Mouse (Mus musculus) embryonic facial prominence, embryonic 13.5 days (tissue): ENCODE measurements around the gene Cdadc1. TPM values are rescaled to one million over a fixed set of nuclear protein-coding genes. Genes with fewer than 3 reads are reported as not detected.

Experiments
- ATAC-seq: fragments of 200-750 bp; cut with Nextera tagmentation; 2 replicates; pipeline ENCODE4 v1.8.0; 2017; ENCODE audit warnings: low read depth; ENCODE audit not compliant: insufficient number of reproducible peaks, insufficient read depth, low FRiP score, low TSS enrichment
- H3K27ac ChIP-seq: fragments of 300-500 bp; sonication (generic); 2 replicates; pipeline ENCODE4 v1.5.1; 2015; ENCODE audit warnings: moderate library complexity, mild to moderate bottlenecking, inconsistent platforms
- H3K27me3 ChIP-seq: fragments of 300-500 bp; sonication (generic); 2 replicates; pipeline ENCODE4 v1.6.1; 2015; ENCODE audit warnings: mild to moderate bottlenecking, inconsistent platforms
- H3K36me3 ChIP-seq: fragments of 300-500 bp; sonication (generic); 2 replicates; pipeline ENCODE4 v1.6.1; 2015; ENCODE audit warnings: mild to moderate bottlenecking, inconsistent platforms
- H3K4me1 ChIP-seq: fragments of 300-500 bp; sonication (generic); 2 replicates; pipeline ENCODE4 v1.6.1; 2015; ENCODE audit warnings: inconsistent platforms
- H3K4me2 ChIP-seq: fragments of 300-500 bp; sonication (generic); 2 replicates; pipeline ENCODE4 v1.6.1; 2015; ENCODE audit warnings: moderate library complexity, mild to moderate bottlenecking, inconsistent platforms
- H3K4me3 ChIP-seq: fragments of 300-500 bp; sonication (generic); 2 replicates; pipeline ENCODE4 v1.5.1; 2015; ENCODE audit warnings: mild to moderate bottlenecking, inconsistent platforms
- H3K9ac ChIP-seq: fragments of 300-500 bp; sonication (generic); 2 replicates; pipeline ENCODE4 v1.6.1; 2015; ENCODE audit warnings: mild to moderate bottlenecking, inconsistent platforms
- H3K9me3 ChIP-seq: fragments of 300-500 bp; sonication (generic); 2 replicates; pipeline ENCODE4 v1.6.1; 2016; ENCODE audit warnings: inconsistent platforms
- WGBS: fragments of 180-500 bp; shearing (Covaris S2); methylation state at CpG from one replicate; pipeline ENCODE4 v1.1.7; 2015; ENCODE audit warnings: mixed read lengths; 5-methylcytosine and 5-hydroxymethylcytosine counted together
- polyA plus RNA-seq: library from polyadenylated mRNA; unstranded; fragments of >200 nt; fragmentation: Nextera tagmentation; extraction: Ambion mirVana; gene quantifications from 2 replicates; pipeline ENCODE4 v1.2.1, GENCODE M21; 2015

Cdadc1 gene
- 29.5 and 38.6 TPM in 2 replicates for polyA plus RNA-seq

DNA sequence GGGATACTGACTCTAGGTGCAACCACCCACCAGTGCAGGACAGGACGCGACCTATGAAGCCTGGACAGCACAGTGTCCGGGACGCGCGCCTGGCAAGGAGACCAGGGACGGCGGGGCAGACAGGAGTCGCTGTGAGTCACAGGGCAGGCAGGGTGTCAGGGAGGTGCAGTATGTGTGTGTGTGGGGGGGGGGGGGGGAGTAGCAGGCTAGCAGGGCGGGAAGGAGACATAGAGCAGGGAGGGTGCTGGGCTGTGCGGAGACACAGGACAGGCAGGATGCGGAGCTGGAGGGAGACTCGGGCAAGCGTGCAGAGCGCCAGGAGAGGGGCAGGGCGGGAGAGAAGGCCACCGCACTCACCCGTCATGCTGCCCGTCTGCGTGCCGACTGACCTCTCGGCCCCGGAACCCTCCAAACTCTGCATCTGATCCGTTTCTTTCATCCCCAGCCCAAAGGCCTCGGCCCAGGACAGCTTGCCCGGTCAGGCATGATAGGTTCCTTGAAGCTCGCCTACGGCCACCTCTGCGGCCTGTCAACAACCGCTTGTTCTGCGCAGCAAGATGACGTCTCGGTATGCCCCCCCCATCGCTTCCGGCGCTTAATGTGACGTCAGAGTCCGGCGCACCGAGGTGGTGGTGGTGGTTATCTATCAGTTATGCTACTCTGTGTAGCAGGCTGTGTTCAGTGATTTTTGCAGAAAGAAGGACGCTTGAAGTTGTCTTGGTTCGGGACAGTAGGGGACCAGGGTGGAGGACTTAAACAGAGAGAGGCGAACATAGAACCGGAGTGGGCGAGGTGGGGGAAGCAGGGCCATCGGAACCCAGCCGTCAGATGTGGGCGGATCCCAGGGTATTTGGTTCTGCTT is at the start of gene Cdadc1:
Gene Cdadc1 (minus strand): TSS at position 562 of the 862 bp plus-strand sequence.
- Histone ChIP-seq H3K9ac (peak within 1 kb of the TSS; percentile 91), H3K4me1 (peaks cover 7% of the 10 kb centered on the region), H3K27me3 (no peaks in the 10 kb centered on the region), H3K4me2 (peak within 1 kb of the TSS; percentile 89), H3K4me3 (peak within 1 kb of the TSS; percentile 97), H3K36me3 (peaks cover 4% of the 10 kb centered on the region; the same call in 1 of the 2 replicates), H3K27ac (peak within 1 kb of the TSS; percentile 77), H3K9me3 (no peaks in the 10 kb centered on the region)
- under 1% methylated on average over 47 of the region's 48 CpGs for WGBS
- ATAC-seq = peak; percentile 88

DNA sequence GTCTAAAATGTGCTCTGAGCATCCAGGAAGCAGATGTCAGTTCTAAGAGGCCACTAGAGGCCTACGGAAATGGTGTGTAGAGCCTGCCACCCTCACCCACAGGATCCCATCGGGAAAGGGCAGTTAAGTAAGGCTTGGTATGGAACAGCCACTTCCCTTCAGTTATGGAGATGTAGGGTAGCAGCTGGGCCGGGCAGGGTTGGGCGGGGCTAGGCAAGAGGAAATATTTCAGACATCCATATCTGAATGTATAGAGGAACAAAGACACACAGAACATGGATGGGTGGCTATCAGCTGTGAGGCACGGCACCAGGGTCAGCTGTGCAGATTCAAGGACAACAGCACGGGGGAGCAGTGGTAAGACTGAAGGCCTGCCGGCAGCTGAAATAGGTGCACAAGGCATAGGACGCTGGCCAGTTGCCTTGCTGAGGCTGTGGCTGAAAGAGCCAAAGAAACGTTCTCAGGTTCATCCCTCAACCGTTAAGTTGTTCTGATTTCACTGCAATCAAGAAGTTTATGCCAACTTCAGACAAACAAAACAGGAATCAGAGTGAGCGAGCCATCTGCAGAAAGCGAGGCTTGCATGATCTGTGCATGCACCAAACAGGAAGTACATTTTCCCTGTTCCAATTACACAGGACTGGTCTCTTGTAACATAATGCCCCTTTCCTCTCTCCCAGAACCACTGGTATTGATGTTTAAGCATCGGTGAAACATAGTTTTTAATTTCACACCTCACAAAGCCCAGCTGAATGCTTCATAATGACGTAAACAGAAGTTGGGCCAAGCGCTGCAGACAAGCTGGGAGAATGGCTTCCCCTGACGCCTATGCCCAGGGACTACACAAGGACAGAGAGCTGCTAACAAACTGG is 49.3 kb upstream of the Cdadc1 start:
- H3K27ac ChIP-seq = peak overlapping the region; percentile 11; the same call in 1 of the 2 replicates
- 0 out of 2 replicates have a peak, but pooled peaks have one; percentile 45 for ATAC-seq
- H3K9me3 ChIP-seq = no peaks in the 10 kb centered on the region
- H3K4me1 ChIP-seq = peaks cover 28% of the 10 kb centered on the region
- H3K4me2 ChIP-seq = no peak overlapping the region
- no peaks in the 10 kb centered on the region for H3K27me3 ChIP-seq
- H3K36me3 ChIP-seq = no peaks in the 10 kb centered on the region
- H3K4me3 ChIP-seq = no peak overlapping the region
- 57% methylated on average over 16 of the region's 16 CpGs for WGBS
- H3K9ac ChIP-seq = no peak overlapping the region

- Histone ChIP-seq H3K27ac (no peak overlapping the region), H3K4me1 (peaks cover 31% of the 10 kb centered on the region), H3K4me2 (no peak overlapping the region), H3K9ac (no peak overlapping the region), H3K9me3 (no peaks in the 10 kb centered on the region), H3K4me3 (no peak overlapping the region), H3K27me3 (no peaks in the 10 kb centered on the region), H3K36me3 (no peaks in the 10 kb centered on the region)
- no peak for ATAC-seq
- 72% methylated on average over 3 of the region's 3 CpGs for WGBS
Observed at GRCm38 (mm10) chr14:59644896-59645295, 47.1 kb upstream of the Cdadc1 start.

DNA sequence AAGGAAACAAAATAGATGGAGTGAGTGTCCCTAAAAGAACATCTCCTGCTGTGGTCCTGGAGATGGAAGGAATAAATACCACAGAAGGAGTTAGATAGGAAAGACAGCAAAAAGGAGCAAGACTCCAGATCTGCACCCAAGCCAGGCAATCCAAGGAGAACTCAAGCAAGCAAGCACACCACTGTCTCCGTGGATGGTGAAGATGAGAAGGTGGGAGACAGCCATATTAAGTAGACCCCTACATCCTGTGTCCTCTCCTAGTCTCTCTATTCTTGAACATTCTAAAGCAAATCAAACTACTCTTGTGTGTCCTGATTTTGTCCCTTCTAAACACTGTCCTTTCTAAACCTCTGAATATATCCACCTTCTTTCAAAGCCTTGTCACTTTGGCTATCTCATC is 46.4 kb upstream of the Cdadc1 start:
- Histone ChIP-seq H3K9ac (no peak overlapping the region), H3K4me3 (no peak overlapping the region), H3K9me3 (no peaks in the 10 kb centered on the region), H3K4me2 (no peak overlapping the region), H3K36me3 (no peaks in the 10 kb centered on the region), H3K4me1 (peaks cover 35% of the 10 kb centered on the region), H3K27ac (no peak overlapping the region), H3K27me3 (no peaks in the 10 kb centered on the region)
- 86% methylated on average over 1 of the region's 1 CpGs for WGBS
- ATAC-seq = no peak

GRCm38 (mm10) chr14:59643582-59643981 is 45.8 kb upstream of the Cdadc1 start:
- WGBS = 66% methylated on average over 12 of the region's 12 CpGs
- H3K27ac ChIP-seq = no peak overlapping the region

DNA sequence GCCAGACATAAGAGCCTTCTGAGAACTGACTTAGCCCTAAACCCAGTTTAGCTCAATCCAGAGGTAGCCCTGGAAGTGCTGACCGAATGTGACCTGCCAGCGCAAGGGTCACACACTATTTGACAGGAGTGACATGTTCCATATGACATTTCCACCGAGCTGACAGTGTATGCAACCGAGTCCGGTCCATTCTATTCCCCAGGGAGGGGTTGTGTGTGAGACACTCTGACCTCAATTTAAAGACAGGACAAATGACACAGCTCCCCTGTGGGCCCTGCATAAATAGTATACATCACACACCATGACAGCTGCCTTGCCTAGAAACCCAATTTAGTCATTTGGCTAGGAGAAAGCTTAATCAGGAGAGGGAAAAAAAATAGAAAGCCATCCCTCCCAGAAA is 44.1 kb upstream of the Cdadc1 start:
- no peaks in the 10 kb centered on the region for H3K36me3 ChIP-seq
- no peak overlapping the region for H3K9ac ChIP-seq
- no peak overlapping the region for H3K4me2 ChIP-seq
- peaks cover 22% of the 10 kb centered on the region for H3K4me1 ChIP-seq
- no peaks in the 10 kb centered on the region for H3K27me3 ChIP-seq
- WGBS = 34% methylated on average over 5 of the region's 5 CpGs
- H3K27ac ChIP-seq = no peak overlapping the region
- no peak for ATAC-seq
- no peak overlapping the region for H3K4me3 ChIP-seq
- H3K9me3 ChIP-seq = no peaks in the 10 kb centered on the region

More at GRCm38 (mm10) chr14:59643582-59643981, 45.8 kb upstream of the Cdadc1 start:
- Histone ChIP-seq H3K4me2 (no peak overlapping the region), H3K9ac (no peak overlapping the region), H3K36me3 (no peaks in the 10 kb centered on the region), H3K4me3 (no peak overlapping the region), H3K9me3 (no peaks in the 10 kb centered on the region), H3K4me1 (peaks cover 31% of the 10 kb centered on the region), H3K27me3 (no peaks in the 10 kb centered on the region)
- no peak for ATAC-seq

DNA sequence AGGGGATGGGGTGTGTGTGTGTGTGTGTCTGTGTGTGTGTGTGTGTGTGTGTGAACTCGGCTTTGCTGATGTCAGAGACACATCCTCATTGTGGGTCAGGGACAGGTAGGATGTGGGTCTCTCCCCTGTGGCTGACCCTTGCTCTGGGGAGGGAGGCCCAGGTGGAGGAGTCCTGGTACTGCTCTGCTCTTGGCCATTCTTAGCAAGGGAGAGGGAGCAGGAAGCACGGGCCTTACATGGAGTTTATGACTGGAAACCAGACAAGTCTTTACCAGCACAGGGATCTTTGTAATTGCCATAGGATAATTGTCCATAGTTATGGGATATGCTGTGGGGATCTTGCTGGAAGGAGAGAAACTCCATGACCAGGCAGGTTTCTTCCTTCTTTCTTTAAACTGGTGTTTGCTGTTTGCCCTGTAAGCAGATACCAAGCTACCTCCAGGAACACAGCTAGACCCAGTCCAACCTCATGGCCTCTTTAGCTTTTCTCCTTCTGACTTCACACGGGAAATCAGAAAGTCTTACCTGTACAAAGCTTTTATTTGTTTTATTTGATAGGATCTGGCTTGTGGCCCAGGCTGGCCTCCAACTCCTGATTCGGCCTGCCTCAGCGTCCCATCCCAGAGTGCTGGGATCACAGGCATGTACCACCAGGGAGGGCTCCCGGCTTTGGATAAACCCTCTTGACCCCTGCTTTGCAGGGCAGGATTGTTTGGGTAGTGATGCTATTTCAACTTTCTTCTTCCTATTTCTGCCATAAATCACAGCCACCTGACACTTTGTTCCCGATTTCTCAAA is 41.3 kb upstream of the Cdadc1 start:
- H3K9ac ChIP-seq = no peak overlapping the region
- peaks cover 20% of the 10 kb centered on the region for H3K4me1 ChIP-seq
- H3K4me3 ChIP-seq = no peak overlapping the region
- no peak overlapping the region for H3K4me2 ChIP-seq
- H3K27me3 ChIP-seq = no peaks in the 10 kb centered on the region
- H3K27ac ChIP-seq = no peak overlapping the region
- H3K36me3 ChIP-seq = no peaks in the 10 kb centered on the region
- ATAC-seq = no peak
- no peaks in the 10 kb centered on the region for H3K9me3 ChIP-seq
- 49% methylated on average over 7 of the region's 7 CpGs for WGBS

DNA sequence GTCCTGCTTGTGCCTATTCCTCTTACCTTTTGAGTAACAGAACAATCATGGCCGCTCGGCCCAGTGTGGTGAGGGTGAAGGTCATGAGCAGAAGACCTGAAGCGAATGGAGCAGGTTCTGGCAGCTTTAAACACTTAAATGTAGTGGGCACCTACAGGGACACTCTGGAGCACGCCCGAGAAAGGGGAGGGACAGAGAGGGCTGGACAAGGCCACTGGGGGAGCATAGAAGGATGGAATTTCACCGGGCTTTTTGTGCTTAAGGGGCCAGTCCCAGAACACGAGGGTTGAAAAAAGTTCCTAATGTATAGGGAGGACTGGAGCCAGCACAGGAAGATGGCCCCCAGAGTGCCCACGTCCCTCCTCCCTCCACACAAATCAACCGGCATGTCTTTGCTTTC is 36.2 kb upstream of the Cdadc1 start:
- H3K4me2 ChIP-seq = no peak overlapping the region
- no peaks in the 10 kb centered on the region; the same call in 1 of the 2 replicates for H3K27me3 ChIP-seq
- no peak for ATAC-seq
- H3K9ac ChIP-seq = no peak overlapping the region
- no peak overlapping the region for H3K4me3 ChIP-seq
- H3K9me3 ChIP-seq = no peaks in the 10 kb centered on the region
- H3K4me1 ChIP-seq = no peaks in the 10 kb centered on the region
- peaks cover 8% of the 10 kb centered on the region for H3K36me3 ChIP-seq
- no peak overlapping the region for H3K27ac ChIP-seq
- WGBS = 73% methylated on average over 9 of the region's 9 CpGs

DNA sequence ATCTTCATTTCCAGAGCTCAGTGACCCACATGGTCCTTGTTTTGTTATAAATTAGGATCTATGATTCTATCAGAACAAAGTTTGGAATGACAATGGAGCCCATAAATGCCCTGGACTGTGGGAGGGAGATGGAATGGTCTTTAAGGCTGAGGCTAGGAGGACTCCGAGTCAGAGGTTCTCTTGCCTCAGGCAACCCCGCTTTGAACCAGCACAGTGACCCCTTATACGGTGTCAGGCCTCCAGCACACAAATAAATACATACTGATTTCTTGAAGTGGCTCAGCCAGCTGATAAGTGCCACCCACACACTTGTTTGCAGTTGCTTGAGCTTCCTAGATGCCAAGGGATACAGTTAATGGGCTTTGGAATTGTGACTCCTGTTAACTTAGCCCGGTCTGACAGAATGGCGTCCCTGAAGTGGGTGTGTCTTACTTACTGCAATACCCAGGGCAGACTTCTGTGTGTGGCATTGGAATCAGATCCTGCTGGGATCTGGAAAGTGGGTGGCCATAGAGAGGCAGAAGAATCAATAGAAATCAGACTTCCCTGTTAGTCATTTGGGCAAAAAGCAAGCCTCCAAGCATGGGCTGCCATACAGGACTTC is 35.6 kb upstream of the Cdadc1 start:
- Histone ChIP-seq H3K9me3 (no peaks in the 10 kb centered on the region), H3K4me1 (no peaks in the 10 kb centered on the region), H3K36me3 (peaks cover 8% of the 10 kb centered on the region), H3K4me2 (no peak overlapping the region), H3K27me3 (no peaks in the 10 kb centered on the region; the same call in 1 of the 2 replicates), H3K4me3 (no peak overlapping the region), H3K9ac (no peak overlapping the region), H3K27ac (no peak overlapping the region)
- WGBS = 57% methylated on average over 5 of the region's 5 CpGs
- ATAC-seq = no peak

DNA sequence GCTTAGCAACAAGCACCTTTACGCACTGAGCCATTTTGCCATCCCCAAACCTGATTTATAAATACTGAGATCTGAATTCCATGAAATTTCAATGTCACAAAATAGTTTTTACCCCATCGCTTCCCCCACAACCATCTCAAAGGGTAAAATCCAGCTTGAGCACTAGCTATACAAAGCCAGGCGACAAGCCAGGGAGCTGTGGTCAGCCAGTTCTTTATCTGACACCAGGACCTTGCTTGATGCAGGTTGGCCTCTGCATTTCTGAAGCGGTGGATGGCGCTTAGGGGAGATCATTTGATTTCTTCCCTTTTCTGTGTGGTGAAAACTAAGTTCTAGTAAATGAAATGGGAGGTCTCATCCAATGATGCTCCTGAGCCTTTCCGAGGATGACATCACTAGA is 34.3 kb upstream of the Cdadc1 start:
- H3K9ac ChIP-seq = no peak overlapping the region

DNA sequence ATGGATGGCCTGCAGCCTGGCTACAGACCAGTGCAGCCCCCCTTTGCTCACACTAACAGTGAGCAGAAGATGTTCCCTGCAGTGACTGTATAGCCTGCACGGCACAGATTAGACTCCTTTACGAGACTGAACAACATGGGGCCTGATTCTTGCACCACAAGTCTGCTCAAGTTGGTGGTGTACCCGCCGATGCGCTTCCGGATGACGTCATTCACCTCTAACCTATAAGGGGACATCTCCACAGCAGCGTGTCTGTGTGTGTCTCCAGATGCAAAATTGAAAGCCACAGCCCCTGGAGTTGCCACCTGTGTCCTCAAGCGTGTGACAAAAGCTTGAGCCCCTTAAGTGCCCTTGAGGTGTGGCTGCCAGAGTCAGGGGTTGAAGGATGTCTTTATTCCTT is 32.3 kb upstream of the Cdadc1 start:
- Histone ChIP-seq H3K4me3 (no peak overlapping the region), H3K9me3 (no peaks in the 10 kb centered on the region), H3K36me3 (peaks cover 8% of the 10 kb centered on the region), H3K27ac (no peak overlapping the region), H3K4me2 (no peak overlapping the region), H3K9ac (no peak overlapping the region), H3K4me1 (peaks cover 28% of the 10 kb centered on the region), H3K27me3 (peaks cover 31% of the 10 kb centered on the region)
- 90% methylated on average over 9 of the region's 9 CpGs for WGBS
- no peak for ATAC-seq

More for the DNA sequence above, 34.3 kb upstream of the Cdadc1 start:
- 87% methylated on average over 6 of the region's 6 CpGs for WGBS
- Histone ChIP-seq H3K4me3 (no peak overlapping the region), H3K9me3 (no peaks in the 10 kb centered on the region), H3K36me3 (peaks cover 8% of the 10 kb centered on the region), H3K27me3 (peaks cover 12% of the 10 kb centered on the region), H3K4me2 (no peak overlapping the region), H3K27ac (no peak overlapping the region), H3K4me1 (peaks cover 12% of the 10 kb centered on the region)
- ATAC-seq = no peak
